Mouse (Mus musculus) kidney, adult 9 months (tissue): Measurements from ENCODE around the gene Cracr2b.
A peak's percentile ranks its signal among the peaks of the same experiment; 100 is the strongest.

Experiments
- DNase-seq: peaks from one replicate; pipeline ENCODE4 v3.0.0; 2022

The Cracr2b gene

DNA sequence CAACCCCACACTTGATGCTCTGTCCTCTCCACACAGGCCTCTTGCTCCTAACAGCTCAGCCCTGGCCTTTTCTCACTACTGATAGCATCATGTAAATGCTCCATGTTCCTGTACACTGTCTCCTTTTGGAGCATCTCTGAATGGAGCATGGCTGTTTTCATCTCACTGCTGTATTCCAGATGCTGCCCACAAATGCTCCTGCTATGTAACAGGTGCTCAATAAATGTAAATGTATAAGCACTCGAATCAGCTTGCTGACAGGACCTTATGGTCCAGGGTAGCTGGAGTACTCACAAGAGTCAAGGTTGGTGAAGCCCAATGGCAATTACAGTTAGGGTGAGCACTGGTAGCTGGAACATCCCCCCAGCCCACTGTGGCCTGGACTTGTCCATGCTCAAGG, 10.3 kb downstream of the Cracr2b start:
- DNase-seq, result no peak

DNA sequence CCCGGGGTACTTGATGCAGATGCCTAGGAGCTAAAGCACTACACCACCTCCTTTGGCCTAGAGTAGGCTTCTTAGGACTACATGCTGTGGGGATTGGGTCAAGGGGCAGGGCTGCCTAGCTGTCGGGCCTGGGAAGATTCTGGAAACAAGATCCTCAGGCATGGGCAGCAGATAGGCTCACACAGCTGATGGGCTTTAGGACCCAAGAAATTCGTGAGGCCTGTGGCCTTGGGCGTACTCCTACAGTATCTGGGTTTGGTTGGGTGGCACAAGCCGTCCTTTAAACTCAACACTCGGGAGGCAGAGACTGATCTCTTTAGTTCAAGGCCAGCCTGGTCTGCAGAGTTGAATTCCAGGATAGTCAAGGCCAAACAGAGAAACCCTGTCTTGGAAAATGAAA, 11.3 kb downstream of the Cracr2b start:
- no peak for DNase-seq

- no peak for DNase-seq
These were observed 11.9 kb downstream of the Cracr2b start for GRCm38 (mm10) chr7:141472763-141473162.

DNA sequence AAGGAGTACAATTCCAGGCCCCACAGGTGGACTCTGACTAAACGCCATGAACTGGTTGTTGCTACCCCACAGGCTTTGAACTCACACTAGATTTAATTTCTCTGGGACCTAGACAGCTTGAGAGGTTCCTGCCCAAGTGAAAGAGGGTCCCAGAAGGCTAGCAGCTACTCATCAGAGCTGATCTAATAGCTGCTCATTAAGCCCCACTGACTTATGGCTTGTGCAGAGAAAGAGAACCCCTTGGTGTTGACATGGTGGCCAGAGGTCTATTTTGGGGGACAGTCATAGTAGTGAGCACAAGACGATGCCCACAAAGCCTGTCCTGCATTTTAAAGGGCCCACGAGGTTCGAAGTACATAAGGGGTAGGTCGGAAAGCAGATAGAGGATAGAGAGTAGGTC, 13.3 kb downstream of the Cracr2b start:
- no peak for DNase-seq

- peak; percentile 89 for DNase-seq
These were observed 14.3 kb downstream of the Cracr2b start, which contains the start of the genes Polr2l and Tspan4 for GRCm38 (mm10) chr7:141475011-141475804. TSS of gene Polr2l (minus strand) at chr7:141475132. TSS of gene Tspan4 (plus strand) at chr7:141475240.

- no peak for DNase-seq
These were observed 14.9 kb downstream of the Cracr2b start for GRCm38 (mm10) chr7:141475805-141476158.

- peak; percentile 96 for DNase-seq
These were observed 15.5 kb downstream of the Cracr2b start for GRCm38 (mm10) chr7:141476226-141476980.

DNA sequence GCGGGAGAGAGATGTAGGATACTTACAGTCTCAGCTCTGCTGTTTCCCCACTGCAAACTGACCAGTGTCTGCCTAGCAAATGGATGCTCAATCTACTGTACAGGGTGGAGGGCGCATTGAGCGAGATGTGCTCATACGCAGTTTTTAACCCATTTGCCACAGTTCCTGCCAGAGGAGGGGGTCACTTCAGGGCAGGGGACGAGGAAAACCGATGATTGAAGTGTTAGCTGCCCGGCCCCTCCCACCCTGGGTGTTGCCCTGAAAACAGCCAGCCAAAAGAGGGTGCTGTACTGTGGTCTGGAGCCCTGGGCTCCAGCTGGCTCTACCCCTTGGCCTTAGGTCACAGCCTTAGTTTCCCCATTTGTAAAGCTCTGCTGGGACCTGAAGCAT, 16.1 kb downstream of the Cracr2b start:
- DNase-seq, result no peak

- no peak for DNase-seq
These were observed 16.8 kb downstream of the Cracr2b start for GRCm38 (mm10) chr7:141477578-141478269.

- no peak for DNase-seq
These were observed 17.4 kb downstream of the Cracr2b start for GRCm38 (mm10) chr7:141478270-141478748.

DNA sequence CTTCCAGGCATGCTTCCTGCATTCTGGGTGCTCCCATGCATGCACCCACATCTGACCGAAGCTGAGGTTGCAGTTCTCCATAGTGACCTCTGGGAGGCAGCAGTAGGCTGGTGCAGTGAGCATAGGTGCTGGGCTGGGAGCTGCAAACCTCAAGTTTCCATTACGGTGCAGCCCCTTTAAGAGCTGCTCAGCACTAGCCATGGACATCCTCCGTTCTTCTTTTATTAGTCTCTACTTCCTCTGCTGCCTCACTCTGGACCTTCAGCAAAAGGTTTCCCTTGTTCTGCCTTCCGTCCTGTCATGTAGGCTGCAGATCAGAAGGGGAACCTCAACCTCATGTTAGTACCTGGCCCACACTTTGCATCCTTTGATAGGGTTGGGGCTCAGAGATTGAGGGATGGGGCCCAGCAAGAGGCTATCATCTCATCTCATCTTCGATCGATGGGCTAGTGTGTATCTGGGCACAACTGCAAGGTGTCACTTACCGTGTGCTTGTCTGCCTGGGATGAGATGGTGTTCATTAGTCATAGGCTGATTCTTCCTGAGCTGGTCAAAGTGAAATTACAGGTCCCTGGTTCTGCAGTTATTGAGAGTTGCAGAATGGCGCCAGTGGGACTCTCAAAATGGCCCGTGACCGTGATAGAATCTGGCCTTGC, 20.1 kb downstream of the Cracr2b start:
- peak; percentile 83 for DNase-seq

DNA sequence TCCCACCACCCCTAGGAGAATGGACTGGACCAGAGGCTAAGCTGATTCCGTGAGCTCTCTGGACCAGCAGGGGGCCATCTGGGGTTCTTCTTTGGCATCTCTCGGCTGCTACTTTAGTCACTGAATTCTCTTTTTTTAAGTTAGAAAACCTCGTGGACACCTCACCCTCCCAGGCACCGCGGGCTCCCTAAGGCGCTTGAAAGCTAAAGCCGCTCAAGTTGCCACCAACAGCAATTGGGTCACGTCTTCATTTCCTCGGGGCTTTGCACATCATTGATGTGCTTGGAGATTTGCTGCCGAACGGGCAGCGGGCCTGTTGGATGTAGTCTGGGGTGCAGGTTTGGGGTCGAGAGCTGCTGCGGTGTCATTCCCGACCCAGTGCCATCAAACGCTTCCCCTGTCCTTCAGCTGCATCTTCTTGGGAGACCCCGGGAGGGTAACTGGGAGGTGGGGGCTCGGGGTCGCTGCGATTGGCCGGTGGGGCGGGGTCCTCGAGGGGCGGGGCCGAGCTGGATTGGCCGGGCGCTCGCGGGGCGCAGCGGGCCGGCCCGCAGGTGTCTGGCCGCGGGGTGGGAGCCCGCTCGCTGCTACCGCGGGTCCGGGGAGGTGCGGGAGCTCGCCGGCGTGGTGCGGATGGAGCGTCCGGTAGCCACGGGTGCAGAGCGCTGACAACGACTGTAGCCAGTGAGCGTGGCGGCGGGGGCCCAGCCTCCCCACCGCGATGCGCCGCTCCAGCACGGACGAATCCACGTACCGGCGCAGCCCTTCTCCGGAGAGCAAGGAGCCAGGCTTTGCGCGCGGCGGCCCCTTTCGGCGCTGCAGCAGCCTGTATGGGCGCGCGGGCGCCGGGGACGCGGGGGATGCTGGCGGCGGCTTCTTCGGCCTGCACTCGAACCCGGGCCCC, 20.9 kb downstream of the Cracr2b start:
- peak; percentile 57 for DNase-seq

DNA sequence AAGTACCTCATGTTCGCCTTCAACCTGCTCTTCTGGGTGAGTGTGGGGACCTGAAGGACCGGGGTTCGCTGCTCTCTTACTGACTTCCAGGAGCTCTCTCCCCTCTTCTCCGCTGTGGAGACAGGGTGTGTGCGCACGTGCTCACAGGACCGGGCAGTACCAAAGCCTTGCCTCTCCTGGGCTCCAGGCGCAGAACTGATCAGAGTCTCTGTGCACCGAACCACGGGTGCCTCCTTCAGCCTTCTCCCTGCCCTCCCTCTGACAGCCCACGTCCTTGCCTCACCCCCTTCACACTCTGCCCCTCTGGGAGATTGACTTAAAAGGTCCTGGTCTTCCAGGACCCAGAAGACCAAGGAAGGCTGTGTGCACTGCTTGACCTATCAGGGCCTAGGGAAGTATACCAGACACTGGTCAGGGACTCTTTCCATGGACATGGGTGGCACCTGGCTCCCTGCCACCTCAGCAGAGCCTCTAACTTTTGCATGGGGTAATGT, 21.7 kb downstream of the Cracr2b start:
- no peak for DNase-seq

DNA sequence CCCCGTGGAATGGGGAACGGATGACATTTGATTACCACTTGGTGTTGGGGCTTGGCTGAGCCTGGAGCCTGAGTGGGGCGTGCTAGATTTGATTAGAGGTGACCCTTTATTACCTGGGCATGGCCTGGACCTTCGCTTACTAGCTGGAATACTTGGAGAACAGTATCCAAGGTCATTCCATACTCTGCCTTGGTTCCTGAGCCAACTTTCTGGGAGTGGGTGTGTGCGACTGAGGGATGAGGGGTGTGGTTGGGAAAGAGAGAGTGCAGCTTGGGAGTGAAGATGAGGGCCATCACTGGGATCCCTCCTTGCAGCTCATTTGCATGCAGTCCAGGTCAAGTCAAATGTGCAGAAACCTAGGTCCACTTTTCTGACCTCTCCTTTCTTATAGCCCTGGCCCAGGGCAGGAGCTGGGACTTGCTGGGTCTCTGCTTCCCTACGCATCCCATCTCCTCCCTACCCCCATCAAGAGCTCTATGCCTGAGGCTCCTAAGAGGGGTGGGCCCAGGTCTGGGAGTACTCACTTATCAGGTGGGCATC, 22.3 kb downstream of the Cracr2b start:
- DNase-seq, result no peak

DNA sequence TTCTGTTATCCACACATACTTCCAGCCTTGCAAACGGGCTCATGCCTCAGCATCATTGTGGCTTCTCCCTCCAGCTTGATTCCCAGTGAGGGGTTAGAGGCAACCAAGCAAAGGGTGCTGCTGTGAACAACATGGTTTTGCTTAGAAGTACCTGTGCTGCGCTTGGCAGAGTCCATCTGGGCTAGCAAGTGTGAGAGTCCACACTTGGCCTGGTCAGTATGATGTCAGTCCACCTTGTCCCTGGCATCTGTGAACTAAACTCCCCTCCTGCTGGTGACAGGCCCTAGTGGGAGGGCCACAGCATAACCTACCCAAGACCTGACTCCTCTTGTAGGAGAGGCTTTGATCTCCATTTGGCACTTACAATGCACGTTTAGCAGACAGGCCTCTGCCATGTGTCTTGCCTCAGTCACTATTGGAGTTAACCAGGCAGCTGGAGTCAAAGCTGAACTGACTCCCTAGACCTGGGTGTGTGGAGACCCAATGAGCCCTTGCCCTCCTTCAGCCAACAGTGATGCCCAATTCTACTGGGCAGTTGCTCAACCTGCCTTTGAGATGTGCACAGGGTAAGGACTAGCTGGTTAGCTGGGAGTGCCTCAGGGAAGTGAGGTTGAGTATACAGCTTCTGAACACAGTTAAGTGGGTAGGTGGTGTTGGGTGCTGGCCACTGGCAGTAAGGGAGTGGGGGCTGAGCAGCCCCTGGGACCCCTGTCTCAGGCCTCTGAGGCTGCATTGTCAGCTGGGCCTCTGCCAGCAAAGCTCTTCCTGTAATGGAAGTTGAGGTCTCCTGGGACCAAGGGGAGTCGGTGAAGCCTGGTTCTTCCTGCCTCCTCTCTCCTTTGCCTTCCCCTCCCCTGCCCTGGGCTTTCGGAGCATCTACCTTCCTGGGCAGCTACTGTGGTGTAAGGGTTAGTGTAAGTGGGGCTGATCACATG, 23.6 kb downstream of the Cracr2b start:
- no peak for DNase-seq

GRCm38 (mm10) chr7:141485186-141485585, 24.3 kb downstream of the Cracr2b start:
- no peak for DNase-seq

- DNase-seq, result no peak
These were observed 24.7 kb downstream of the Cracr2b start for GRCm38 (mm10) chr7:141485606-141486005.

DNA sequence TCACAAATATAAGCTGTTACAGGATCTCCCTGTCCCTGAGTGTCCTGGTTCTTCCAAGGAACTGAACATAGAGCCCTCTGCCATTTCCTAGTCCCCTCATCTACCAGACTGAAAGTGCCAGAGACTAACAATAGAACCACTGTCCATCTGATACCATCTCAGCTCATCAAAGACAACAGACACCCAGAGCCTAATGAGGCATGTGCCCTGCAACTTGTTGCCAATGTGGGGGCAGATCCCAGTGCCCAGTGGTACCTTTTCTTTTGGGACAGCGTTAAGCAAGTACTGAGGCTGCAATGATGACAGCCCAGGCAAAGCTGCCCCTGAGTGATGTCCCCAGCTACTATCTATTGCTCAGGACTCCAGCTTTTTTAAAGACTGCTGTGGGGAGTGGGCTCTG, 25.3 kb downstream of the Cracr2b start:
- no peak for DNase-seq

DNA sequence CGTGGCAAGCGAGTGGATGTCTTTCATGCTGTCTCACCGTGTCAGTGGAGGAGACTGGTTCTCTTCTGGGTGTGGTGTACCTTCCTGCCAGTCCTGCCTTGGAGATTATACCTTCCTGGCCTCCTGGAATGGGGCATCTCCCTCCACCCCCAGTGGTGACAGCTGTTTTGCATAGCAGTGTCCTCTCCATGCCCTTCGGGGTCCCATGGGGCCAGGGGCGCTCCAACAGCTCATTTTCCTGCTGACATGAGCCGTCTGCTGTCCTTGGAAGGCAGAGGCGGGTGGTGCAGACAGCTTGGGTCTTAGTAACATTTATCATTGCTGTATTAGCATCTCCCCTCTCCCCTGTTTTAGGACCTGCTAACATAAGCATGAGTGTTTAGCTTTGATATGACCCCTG, 26.2 kb downstream of the Cracr2b start:
- DNase-seq, result no peak

DNA sequence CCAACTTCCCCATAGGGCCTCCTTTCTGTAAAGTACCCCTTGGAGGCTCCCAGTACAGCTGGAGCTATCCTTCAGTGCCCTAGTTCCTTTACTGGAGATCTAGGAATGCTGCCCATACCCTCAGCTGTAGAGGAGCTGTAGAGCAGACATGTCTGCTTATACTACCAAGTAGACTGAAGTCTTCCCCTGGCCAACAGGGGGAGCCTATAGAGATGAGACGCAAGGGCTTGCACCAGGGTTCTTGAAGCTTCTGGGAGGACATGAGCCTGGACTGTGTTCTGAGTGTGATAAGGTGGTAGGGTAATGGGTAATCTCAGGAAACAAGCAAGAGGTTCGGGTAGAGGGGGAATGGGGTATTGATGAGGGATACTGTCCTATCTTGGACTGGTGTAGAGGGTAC, 30.3 kb downstream of the Cracr2b start:
- no peak for DNase-seq
